Mouse (Mus musculus): ENCODE measurements around the gene Mogat2. TPM values are rescaled to one million over a fixed set of nuclear protein-coding genes. Genes with fewer than 3 reads are reported as not detected.

Mogat2 gene
- not detected in 4 replicates for total RNA-seq (2023; ENCODE audit: inconsistent age)

GRCm38 (mm10) chr7:99238417-99238816 is at the start of gene Mogat2:
TSS of gene Mogat2 (minus strand) at chr7:99238619.

GRCm38 (mm10) chr7:99267251-99267896 is 29.0 kb upstream of the Mogat2 start, which contains the start of gene Map6:
TSS of gene Map6 (plus strand) at chr7:99267447.

DNA sequence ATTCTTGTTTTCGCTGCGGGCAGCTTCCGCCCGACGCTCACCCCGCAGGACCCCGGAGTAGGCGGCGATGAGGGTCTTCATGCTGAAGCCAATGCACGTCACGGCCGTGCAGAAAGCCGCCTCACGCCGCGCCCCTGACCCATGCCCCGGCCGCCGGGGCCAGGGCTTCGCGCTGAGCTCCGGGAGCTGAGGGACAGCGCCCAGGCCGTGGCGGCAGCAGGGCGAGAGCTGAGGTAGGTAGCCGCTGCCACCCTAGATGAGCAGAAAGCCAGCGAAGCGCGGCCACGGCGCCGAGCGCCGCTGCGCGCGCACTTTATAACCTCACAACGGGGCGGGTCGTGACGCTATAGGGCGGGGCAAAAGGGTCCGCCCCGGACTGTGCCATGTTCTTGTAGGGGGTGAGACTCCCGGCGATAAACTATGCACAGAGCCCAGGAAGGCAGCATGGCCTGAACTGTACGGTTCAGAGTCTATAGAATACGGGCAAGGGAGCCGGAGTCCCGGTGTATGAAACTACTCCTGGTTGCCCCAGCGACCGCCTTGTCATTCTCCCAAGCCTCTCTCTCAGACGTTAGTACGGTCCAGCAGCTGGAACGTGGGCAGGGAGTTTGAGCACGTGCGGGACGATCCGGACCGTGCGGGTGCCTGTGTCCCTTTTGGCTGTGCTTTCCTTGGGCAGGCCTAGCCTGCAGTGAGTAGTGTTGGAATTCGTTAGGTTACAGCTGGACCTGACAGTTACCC is 55.8 kb downstream of the Mogat2 start, which contains the start of gene Dgat2:
Dgat2 (minus strand) TSS at position 288 of the 741 bp plus-strand sequence.

Other genes starting within 250 kb of the Mogat2 start
- 189 to 270 TPM (median 212 TPM) in 4 replicates for gene Uvrag, start 97.5 kb downstream of the Mogat2 start, total RNA-seq (2023; ENCODE audit: inconsistent age)
- gene Dgat2, start 55.9 kb downstream of the Mogat2 start, total RNA-seq (2023; ENCODE audit: inconsistent age): 1.4 to 2.9 TPM (median 2.6 TPM) in 4 replicates
- gene Map6, start 28.8 kb upstream of the Mogat2 start, total RNA-seq (2023; ENCODE audit: inconsistent age): not detected in 4 replicates
- gene Serpinh1, start 114.6 kb upstream of the Mogat2 start, total RNA-seq (2023; ENCODE audit: inconsistent age): 0.26 to 0.42 TPM (median 0.39 TPM) in 3 of 4 replicates, not detected in the other
- 2.1 to 3.0 TPM (median 2.8 TPM) in 4 replicates for gene Gdpd5, start 142.8 kb upstream of the Mogat2 start, total RNA-seq (2023; ENCODE audit: inconsistent age)
- gene Klhl35, start 227.4 kb upstream of the Mogat2 start, total RNA-seq (2023; ENCODE audit: inconsistent age): 0.66 to 0.67 TPM in 2 of 4 replicates, not detected in the others
- 1,171 to 1,219 TPM (median 1,199 TPM) in 4 replicates for gene Rps3, start 245.1 kb upstream of the Mogat2 start, total RNA-seq (2023; ENCODE audit: inconsistent age)

Data from B cell, adult (primary cell).